Mouse (Mus musculus): ENCODE data around the gene Maip1.
A peak's percentile ranks its signal among the peaks of the same experiment; 100 is the strongest.

Maip1 gene

DNA sequence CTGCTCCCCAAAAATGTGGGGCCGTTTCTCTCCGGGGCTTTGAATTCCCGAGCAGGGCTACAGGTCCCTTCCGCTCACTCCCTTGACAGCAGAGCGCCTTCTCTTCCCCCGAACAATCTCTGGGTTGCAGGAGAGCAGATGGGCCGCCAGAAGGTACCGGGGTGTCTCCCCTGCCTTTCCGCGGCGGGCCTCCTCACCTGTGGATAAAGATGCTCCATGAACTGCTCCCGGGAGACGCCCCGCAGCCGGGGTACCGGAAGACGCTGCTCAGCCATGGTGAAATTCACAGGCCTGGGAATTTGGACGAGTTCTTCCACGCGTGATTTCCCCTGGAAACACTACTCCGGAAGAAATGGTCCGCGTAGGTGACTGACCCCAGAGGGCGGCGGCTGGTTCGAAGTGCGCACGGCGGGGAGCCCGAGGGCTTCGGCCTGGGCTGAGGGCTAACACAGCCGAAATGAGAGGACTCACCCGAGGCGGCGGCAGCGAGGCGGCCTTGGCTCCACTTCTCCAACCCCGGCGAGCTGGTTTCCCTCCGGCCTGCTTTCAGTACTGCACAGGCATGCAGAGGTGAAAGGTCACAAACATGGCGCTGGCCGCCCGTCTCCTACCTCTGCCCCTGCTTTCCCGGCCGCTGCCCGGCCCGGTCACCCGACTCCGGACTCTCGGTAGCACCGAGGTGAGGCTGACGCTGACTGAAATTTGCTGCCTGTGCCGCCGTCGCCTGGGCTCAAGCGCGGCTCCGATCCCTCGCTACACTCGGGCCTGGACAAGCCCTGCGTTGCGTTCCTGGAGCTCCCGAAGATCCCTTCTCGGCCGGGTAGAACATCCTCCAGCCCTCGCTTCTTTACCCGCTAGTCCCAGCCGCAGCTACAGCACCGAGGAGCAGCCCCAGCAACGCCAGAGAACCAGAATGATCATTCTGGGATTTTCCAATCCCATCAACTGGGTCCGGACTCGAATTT, at the start of gene Maip1, which contains the start of gene Tyw5:
Gene Maip1 (plus strand): TSS at position 142 of the 965 bp plus-strand sequence.
Gene Tyw5 (minus strand): TSS at position 915 of the 965 bp plus-strand sequence.
- peak; percentile 93 for DNase-seq (ENCODE audit: low read depth, low spot score)

DNA sequence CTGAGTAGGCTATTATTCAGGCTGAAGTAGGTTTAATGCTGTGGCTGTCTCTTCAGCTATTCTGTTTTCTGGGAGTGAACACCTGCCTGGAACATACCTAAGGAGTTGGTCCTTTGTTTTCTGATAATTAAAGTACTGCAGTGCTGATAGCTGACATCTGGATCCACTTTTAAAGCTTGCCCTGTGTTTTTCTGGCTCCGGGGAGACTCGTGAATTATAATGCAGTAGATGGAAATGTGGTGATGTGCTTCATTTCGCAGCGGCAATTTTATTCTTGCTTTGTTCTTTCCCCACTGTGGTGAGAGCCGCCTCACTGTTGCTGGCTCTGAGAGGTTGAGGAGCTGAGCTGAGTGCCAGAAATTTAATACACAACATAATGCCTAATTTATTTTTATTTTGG, 47.6 kb upstream of the Maip1 start:
- no peak for DNase-seq (ENCODE audit: low read depth, low spot score)

DNA sequence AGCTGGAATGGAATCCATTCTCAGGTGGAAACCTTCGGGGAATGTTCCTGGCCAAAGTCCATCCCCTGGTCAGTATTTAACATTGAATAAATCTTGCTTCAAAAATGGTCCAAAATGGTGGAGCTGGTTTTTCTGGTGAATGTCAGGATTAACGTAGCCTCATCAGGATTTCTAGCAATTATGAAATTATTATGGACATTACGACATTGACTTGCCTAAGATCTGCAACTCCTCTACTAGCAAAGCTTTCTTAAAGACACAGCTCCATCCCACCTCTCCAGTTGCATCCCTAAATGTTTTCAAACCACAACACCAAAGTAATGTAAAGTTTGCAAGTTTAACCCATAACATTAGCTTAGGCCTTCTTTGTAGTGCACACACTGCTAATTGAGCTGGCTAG, 38.7 kb upstream of the Maip1 start:
- no peak for DNase-seq (ENCODE audit: low read depth, low spot score)

DNA sequence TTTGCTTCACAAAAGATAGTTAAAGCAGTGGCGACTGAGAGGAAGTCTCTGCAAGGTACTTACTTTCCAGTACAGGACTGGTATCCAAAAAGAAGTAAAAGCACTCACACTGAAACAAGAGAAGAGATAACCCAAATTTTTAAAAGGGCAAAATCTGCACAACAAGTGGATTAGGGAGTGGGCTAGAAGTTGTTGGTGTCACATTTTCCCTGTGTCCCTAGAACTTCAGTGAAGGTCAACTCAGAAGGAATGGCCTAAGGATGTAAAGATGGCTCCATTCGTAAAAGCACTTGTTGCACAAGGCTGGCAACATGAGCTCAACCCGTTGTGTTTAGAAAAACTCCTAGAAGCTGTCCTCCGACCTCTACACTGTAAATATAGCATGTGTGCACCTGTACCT, 37.0 kb upstream of the Maip1 start:
- DNase-seq (ENCODE audit: low read depth, low spot score) = peak; percentile 63

DNA sequence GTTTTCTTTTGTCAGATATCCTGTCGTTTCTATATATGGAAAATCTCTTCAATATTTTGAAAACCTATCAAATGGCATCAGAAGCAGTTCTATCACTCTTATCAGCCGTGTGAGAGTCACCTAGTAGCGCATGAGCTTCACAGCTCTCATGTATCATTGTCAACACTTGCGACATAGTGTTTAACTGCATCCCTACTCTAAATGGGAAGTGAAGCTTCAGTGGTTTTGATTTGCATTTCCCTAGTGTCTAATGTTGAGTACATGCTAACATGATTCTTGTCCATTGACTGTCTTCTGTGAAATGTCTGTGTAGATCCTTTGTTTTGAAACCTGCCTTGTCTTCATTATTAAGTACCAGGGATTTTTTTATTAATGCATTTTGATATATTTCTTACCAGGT, 35.7 kb upstream of the Maip1 start:
- no peak for DNase-seq (ENCODE audit: low read depth, low spot score)

DNA sequence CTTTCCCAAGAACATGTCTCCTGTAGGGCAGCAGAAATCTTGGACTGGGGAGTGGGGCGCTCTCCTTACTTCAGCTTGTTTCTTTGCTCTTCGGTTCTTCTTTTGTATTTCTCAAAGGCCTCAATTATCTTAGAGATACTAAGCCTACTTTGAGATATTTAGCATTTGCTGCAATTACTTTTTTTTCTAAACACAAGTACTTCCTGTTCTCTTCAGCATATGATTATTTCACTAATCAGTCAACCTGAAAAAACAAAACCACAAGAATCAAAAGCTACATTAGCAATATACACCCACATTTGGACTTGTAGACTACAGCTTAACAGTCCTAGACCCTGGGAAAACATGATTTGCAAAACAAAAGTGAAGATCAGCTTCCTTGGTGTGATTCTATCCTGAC, 30.9 kb upstream of the Maip1 start:
- no peak for DNase-seq (ENCODE audit: low read depth, low spot score)

DNA sequence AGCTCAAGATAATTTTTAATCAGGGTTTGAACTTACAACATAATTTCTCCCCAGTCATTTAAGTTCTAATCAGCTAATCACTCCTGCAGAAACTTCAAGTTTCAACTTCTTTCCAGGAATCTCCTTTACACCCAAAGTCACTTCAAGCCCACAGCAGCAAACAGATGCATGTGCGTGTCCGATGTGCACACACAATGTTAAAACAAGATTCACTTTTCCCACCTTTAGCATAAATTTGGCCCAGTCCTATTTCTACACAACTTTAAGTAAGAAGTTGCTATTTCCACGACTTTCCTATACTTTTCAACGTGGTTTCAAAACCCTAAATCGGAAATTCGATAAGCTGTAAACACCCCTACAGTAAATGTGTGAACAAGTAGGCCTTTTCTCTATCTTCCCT, 29.3 kb upstream of the Maip1 start:
- DNase-seq (ENCODE audit: low read depth, low spot score) = peak; percentile 23

DNA sequence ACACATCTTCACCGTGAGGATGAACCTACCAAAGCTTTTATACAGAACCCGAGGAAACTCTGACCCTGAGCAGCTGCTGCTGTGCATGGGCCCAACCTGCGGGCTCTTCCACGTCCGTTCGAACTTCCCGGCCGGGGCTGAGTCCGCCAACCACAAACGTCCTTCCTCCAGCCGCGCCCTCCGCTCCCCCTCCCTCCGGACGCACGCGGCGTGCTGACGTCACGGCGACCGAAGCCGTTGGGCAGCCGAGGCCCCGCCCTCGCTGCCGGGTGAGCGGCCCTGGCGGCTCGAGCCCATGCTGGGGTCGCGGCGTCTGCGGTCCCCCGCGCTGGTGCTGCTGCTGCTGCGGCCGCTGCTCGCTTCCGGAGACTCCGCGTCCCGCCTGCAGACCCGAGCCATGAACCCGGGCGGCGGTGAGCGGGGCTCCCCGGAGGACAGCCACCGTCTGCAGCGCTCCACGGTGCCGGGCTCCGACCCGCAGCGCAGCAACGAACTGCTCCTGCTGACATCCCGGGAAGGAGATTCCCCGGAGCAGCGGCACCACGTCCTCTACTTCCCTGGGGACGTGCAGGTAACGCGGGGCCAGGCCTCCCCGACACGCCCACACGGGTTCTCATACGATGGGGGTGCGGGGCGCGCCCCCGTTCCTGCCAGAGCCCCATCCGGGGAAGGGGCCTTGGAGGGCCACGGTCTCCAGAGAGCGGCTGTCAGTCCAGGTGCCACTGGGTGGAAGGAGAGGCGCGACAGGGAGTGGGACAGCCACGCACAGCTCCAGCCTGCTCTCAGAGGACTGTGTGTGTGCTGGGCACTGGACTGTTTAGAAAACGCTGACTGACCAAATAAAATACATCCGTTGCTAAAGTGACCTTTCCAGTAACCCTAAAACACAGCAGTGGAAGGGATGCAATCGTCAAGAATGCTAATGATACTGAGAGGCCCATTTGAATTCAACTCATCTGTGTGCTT, 28.5 kb upstream of the Maip1 start, which contains the start of gene 1700066M21Rik:
Gene 1700066M21Rik (plus strand): TSS at position 245 of the 966 bp plus-strand sequence.
- peak; percentile 95 for DNase-seq (ENCODE audit: low read depth, low spot score)

DNA sequence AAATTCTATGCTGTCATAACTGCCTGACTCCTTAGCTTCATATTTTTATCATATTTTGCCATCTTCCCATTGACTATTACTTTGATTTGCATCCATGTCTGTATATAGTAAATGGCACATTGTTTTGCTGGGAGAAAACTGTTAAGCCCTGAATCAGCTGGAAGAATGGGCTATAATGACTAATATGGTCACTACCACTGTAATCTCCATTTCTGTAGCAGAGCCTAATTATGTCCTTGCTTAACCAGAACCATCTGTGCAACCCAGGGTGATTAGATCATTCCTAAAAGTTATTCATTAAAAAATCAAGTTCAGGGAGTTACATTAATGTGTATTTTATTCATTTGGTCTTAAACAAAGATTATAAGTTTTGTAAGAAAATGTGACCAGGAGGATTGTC, 19.6 kb upstream of the Maip1 start:
- no peak for DNase-seq (ENCODE audit: low read depth, low spot score)

DNA sequence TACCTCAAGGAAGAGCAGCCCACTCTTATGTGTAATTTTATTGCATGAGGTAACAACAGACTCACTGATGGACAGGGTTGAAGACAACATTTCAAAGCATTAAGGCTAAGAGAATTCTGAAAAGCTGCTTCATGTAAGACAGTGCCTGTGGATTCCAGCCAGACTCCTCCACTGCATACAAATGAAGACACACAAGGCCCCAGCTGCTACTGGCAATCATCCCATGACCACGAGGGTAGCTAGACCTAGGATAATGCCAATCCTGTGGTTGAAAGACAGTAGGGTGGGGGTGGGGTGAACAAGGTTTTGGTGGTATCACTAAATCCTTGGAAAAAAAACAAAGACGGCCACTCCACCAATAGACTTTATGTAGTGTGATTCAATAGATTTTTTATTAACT, 18.3 kb upstream of the Maip1 start:
- no peak for DNase-seq (ENCODE audit: low read depth, low spot score)

DNA sequence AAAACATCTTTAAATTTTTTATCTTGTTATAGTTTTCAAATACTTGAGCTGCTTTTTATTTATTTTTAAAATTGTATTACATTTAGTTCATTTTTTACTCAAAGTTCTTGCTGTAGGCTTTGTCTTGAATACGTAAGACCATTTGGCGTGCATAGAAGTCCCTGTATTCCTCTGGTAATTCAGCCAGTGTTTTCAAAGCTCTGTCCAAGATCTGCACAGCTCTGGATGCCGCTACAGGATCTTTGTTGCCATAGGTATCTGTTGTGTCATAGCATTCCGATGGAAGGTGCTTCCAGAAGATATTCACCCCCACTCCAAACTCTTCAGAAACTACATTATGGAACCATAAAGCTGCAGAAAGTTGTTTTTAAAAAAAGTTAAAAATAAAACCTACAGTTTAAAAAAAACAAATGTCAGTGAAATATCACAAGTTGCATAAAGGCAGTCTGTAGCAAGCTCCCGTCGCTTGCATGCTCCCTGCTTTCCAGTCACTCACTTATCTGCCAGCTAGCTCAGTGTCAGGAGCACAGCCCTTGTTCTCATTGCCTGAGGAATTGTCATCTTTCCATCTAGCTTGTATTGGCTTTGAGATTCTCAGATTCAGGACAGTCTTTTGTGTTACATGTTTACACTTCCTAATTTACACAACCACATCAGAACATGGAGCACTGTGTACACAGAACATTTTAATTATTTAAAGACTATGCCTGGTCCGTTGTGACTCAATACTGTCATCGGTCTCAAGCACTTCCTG, 17.5 kb upstream of the Maip1 start:
- DNase-seq (ENCODE audit: low read depth, low spot score) = no peak

DNA sequence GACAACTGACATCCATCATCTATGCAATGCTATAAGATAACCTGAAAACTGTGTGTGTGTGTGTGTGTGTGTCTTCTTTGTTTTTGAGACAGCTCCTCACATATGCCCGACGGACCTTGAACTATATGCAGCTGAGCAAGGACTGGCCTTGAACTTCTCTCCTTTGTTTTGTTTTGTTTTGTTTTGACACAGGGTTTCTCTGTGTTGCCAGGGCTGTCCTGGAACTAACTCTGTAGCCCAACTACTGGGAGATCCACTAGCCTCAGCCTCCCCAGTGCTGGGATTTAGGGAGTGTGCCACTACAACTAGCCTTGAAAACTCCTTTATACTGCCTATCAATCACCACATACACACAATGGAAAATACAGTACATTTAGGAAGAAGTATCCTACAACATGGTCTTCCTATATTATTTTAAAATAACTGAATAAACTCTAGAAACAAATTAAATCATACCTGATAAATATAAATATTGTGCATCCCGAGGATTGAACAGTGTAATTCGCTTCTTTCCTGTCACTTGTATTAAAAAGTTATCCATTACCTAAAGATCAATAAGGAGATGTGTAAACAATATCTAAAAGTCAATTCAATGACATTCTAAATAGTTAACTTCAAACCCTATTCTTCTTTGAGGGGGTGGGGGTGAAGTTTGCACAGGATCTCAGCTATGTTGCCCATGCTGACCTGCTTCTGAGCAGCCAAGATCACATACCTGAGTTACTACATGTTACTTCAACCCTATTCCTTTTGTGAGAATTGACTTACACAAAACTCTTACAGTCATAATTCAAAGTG, 14.9 kb upstream of the Maip1 start:
- no peak for DNase-seq (ENCODE audit: low read depth, low spot score)

DNA sequence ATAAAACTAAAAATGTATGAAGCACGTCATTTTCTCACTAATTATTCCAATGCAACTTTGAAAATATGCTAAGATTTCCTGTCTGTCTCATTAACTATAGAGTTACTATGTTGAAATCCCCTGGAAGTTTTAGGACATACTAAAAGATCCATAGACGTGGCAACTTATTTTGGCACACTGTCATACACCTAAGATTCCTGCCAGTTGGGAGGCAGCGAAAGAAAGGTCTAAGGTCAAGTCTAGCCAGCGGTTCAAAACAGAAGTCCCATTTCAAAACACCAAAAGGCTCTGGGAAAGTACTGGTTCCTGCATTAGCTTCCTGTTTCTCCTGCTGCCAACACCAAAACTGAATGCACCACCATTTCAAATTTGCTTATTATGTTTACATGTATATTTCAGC, 13.7 kb upstream of the Maip1 start:
- no peak for DNase-seq (ENCODE audit: low read depth, low spot score)

DNA sequence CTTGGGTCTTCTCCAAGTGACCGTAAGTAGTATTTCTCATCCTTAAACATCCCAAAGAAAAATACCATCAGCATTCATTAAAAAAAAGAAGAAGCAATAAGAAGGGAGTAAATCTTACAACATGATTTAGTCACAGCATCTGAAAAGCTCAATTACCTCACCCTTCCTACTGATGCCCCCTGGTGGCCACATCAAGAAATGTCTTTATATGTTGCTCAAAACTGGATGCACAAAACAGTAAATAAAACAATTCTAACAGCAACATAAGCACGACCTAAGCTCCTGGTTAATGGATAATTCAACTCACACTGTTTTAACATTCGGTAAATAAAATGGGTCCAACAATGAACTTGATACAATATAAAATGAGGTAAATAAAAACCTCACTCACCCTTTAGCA, 12.1 kb upstream of the Maip1 start:
- peak; percentile 68 for DNase-seq (ENCODE audit: low read depth, low spot score)

DNA sequence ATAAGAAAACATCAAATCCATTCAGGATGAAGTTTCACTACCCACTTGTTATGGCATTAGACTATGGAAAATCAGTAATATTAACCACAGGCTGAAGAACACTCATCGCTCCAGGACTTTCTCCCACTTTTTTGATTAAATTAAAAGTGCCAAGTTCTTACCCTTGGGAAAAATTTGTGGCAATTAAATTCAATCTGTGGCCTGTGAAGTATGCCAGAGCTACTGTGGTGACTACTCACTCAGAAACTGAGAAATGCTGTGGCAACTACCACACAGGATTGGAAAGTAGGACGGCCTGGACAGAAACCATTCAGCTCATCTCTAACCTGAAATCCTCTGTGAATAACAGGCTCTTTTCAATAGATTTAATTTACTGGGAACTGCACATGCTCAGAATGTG, 5.8 kb upstream of the Maip1 start:
- no peak for DNase-seq (ENCODE audit: low read depth, low spot score)

DNA sequence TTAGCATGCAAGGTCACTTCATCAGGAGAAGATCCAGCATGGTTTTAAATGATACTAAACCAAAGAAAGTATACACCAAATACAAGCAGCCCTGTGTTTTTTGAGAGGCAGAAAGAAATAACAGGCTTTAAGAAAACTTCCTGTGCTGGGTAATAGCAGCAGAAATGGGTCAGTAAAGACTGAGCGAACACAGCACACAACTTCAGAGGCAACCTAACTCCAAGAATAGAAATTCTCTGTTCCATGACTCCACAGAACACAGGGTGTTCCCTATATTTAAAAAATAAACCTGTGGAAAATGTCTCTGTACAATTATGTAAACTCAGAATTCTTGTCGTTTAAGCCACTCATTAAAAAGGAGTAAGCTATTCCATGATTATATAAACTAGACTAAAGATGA, 5.3 kb upstream of the Maip1 start:
- DNase-seq (ENCODE audit: low read depth, low spot score) = no peak

DNA sequence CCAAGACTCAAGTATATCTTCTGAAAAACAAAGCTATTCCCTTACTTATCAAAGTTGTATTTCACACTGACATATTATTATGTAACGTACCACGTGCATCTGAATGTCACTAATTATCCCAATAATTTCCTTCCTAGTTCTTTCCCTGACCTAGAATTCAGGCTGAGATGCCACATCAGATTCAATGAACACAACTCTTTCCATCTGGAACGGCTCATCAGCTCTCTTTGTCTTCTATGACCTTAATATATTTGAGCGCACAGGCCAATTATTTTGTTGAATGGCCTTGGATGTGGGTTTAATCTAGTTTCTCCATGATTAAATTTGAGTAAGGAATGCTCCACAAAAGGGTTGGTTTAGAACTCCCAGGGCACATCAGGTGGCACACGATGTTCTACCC, 4.0 kb upstream of the Maip1 start:
- DNase-seq (ENCODE audit: low read depth, low spot score) = no peak

DNA sequence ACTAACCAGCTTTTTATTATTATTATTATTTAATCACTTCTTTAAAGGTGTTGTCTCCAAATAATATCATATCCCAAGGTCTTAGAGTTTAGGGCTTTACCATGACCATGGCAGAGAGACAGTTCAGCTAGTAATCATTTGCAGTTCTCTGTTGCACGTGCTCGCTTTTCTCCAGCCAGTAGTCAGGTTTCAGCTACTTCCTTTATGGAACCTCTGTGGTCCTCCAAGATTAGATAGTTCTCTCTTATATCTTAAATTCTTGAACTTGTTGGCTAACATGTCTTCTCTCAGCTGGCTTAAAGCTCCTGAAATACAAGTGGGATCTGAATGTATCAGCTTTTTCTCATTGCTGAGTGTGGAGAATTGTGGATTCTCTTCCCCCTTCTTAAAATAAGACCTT, 2.9 kb downstream of the Maip1 start:
- no peak for DNase-seq (ENCODE audit: low read depth, low spot score)

DNA sequence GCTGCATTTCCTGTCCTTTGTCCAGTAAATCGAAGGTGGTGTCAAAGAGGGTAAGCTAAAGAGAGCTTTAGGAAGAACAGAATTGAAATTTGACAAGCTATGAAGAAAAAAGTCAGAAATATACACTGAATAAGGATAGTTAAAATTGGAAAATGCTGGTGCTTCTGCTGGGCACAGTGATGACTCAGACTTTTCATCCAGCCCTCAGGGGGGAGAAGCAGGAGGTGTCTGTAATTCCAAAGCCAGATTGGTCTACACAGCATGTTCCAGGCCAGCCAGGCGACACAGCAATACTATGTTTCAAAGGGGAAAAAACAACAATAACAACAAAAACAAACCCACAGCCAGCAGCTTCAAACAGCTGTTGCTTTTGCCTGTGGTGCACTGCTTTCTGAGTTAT, 7.3 kb downstream of the Maip1 start:
- no peak for DNase-seq (ENCODE audit: low read depth, low spot score)

DNA sequence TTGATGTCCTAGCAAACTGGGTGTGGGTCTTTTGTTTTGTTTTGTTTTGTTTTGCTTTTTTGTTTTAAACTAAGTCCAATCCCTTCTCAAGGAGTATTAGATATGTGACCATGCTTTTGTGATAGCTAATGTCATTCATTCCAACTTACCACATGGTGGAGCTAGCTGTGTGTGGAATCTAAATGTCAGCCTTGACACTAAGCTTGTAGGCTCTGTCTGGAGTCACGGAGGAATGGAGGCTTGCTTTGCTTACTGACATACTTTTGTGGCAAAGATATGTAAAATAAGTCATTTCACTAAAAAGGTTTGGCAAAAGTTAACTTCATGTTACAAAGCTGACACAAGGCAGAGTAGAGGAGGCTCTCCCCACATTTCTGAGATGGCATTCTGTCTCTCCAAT, 17.6 kb downstream of the Maip1 start:
- peak; percentile 67 for DNase-seq (ENCODE audit: low read depth, low spot score)
